ENCODE assay signal across 9 mouse cellular contexts in genomic region chr16:24061496-24061895, GRCm38 (mm10).
"Had no signal": no experiment of that assay in that cellular context is flagged by ENCODE, and none has a peak within 500 bp of the region (broad histone marks: within the 10 kb centered on the region; RNA-seq: fewer than 3 reads in every experiment).

No protein-coding gene starts in this region.

- H3K9me3 ChIP-seq: limb, embryonic 12.5 days; liver, embryonic 12.5 days; lung, embryonic 15.5 days; midbrain, embryonic 13.5 days; stomach, embryonic 15.5 days had no signal

- H3K27me3 ChIP-seq: limb, embryonic 12.5 days; liver, embryonic 12.5 days; lung, embryonic 15.5 days; midbrain, embryonic 13.5 days; stomach, embryonic 15.5 days had no signal

- H3K27ac ChIP-seq: limb, embryonic 12.5 days; liver, embryonic 12.5 days; lung, embryonic 15.5 days; midbrain, embryonic 13.5 days; stomach, embryonic 15.5 days had no signal

- ATAC-seq: intestine, embryonic 16.5 days; midbrain, embryonic 13.5 days had no signal

- H3K4me2 ChIP-seq: limb, embryonic 12.5 days; liver, embryonic 12.5 days; lung, embryonic 15.5 days; midbrain, embryonic 13.5 days; stomach, embryonic 15.5 days had no signal

- DNase-seq: right cerebral cortex, postnatal 14 days; thymus, adult 2 months; thymus, postnatal 25 days had no signal

- H3K36me3 ChIP-seq: limb, embryonic 12.5 days; liver, embryonic 12.5 days; lung, embryonic 15.5 days; midbrain, embryonic 13.5 days; stomach, embryonic 15.5 days had no signal

- H3K9ac ChIP-seq: limb, embryonic 12.5 days; liver, embryonic 12.5 days; lung, embryonic 15.5 days; midbrain, embryonic 13.5 days; stomach, embryonic 15.5 days had no signal

- H3K4me1 ChIP-seq: midbrain, embryonic 13.5 days had no signal

- H3K4me3 ChIP-seq: limb, embryonic 12.5 days; liver, embryonic 12.5 days; lung, embryonic 15.5 days; midbrain, embryonic 13.5 days; stomach, embryonic 15.5 days had no signal
